Mouse (Mus musculus): ENCODE data around the gene Them5. TPM values are rescaled to one million over a fixed set of nuclear protein-coding genes. Genes with fewer than 3 reads are reported as not detected.

The Them5 gene
- total RNA-seq, 2 experiments from 2014 or later = not detected

Other genes starting within 250 kb of the Them5 start
- not detected in 2 replicates for gene Gm10696, start 163.9 kb upstream of the Them5 start, total RNA-seq (2015)
- not detected in 2 replicates for gene Gm10696, start 163.9 kb upstream of the Them5 start, total RNA-seq (2017)
- gene Gm5286, start 145.4 kb upstream of the Them5 start, total RNA-seq (2015) = not detected in 2 replicates
- gene Gm5286, start 145.4 kb upstream of the Them5 start, total RNA-seq (2017) = not detected in 2 replicates
- not detected in 2 replicates for gene Gm4778, start 78.1 kb upstream of the Them5 start, total RNA-seq (2015)
- gene Gm4778, start 78.1 kb upstream of the Them5 start, total RNA-seq (2017) = not detected in 2 replicates
- gene Them4, start 32.0 kb upstream of the Them5 start, total RNA-seq (2015) = 2.9 and 3.5 TPM in 2 replicates
- 1.8 and 2.9 TPM in 2 replicates for gene Them4, start 32.0 kb upstream of the Them5 start, total RNA-seq (2017)
- gene C2cd4d, start 20.3 kb downstream of the Them5 start, total RNA-seq (2015) = not detected in 2 replicates
- gene C2cd4d, start 20.3 kb downstream of the Them5 start, total RNA-seq (2017) = not detected in 2 replicates
- 0.16 and 0.55 TPM in 2 replicates for gene Rorc, start 30.7 kb downstream of the Them5 start, total RNA-seq (2015)
- gene Rorc, start 30.7 kb downstream of the Them5 start, total RNA-seq (2017) = 0.18 and 0.45 TPM in 2 replicates
- gene Lingo4, start 56.4 kb downstream of the Them5 start, total RNA-seq (2015) = not detected in 2 replicates
- gene Lingo4, start 56.4 kb downstream of the Them5 start, total RNA-seq (2017) = not detected in 2 replicates
- gene Tdrkh, start 71.2 kb downstream of the Them5 start, total RNA-seq (2015) = 2.2 and 4.8 TPM in 2 replicates
- 1.1 and 4.3 TPM in 2 replicates for gene Tdrkh, start 71.2 kb downstream of the Them5 start, total RNA-seq (2017)
- 30.7 and 34.2 TPM in 2 replicates for gene Mrpl9, start 101.2 kb downstream of the Them5 start, total RNA-seq (2015)
- 41.8 and 44.3 TPM in 2 replicates for gene Mrpl9, start 101.2 kb downstream of the Them5 start, total RNA-seq (2017)
- gene Oaz3, start 101.8 kb downstream of the Them5 start, total RNA-seq (2015) = not detected in 2 replicates
- gene Oaz3, start 101.8 kb downstream of the Them5 start, total RNA-seq (2017) = not detected in 2 replicates
- not detected in 2 replicates for gene Celf3, start 136.2 kb downstream of the Them5 start, total RNA-seq (2015)
- not detected in 2 replicates for gene Celf3, start 136.2 kb downstream of the Them5 start, total RNA-seq (2017)
- gene Riiad1, start 138.2 kb downstream of the Them5 start, total RNA-seq (2015) = 1.1 TPM in 1 of 2 replicates, not detected in the other
- gene Riiad1, start 138.2 kb downstream of the Them5 start, total RNA-seq (2017) = not detected in 2 replicates
- gene Snx27, start 240.6 kb downstream of the Them5 start, total RNA-seq (2015) = 31.3 and 35.9 TPM in 2 replicates
- gene Snx27, start 240.6 kb downstream of the Them5 start, total RNA-seq (2017) = 33.8 and 39.8 TPM in 2 replicates

All from megakaryocyte, adult 5-6 weeks (primary cell).